Mouse (Mus musculus) kidney, adult 2 months (tissue): ENCODE data around the gene Zbtb34. TPM values are rescaled to one million over a fixed set of nuclear protein-coding genes. Genes with fewer than 3 reads are reported as not detected.

Experiments used
- DNase-seq: peaks from one replicate; pipeline ENCODE4 v3.0.0; 2021
- H3K27ac ChIP-seq: fragments of 200-500 bp; 2 replicates; pipeline ENCODE4 v1.5.1; 2012; ENCODE audit warnings: low read depth, low read length, control low read depth, inconsistent platforms; ENCODE audit not compliant: insufficient read depth
- H3K27me3 ChIP-seq: fragments of 200-500 bp; replicated peaks from 2 replicates; pipeline ENCODE4 v1.6.1; 2012; ENCODE audit warnings: mild to moderate bottlenecking, moderate library complexity, low read length, inconsistent platforms; ENCODE audit not compliant: control insufficient read depth, insufficient read depth
- H3K36me3 ChIP-seq: fragments of 200-500 bp; 2 replicates; pipeline ENCODE4 v1.6.1; 2012; ENCODE audit warnings: mild to moderate bottlenecking, moderate library complexity, low read length, inconsistent platforms; ENCODE audit not compliant: control insufficient read depth, insufficient read depth
- H3K4me1 ChIP-seq: fragments of 200-500 bp; 2 replicates; pipeline ENCODE4 v1.6.1; 2011; ENCODE audit warnings: low read length; ENCODE audit not compliant: control insufficient read depth, insufficient read depth
- H3K4me3 ChIP-seq: fragments of 200-500 bp; 2 replicates; pipeline ENCODE4 v1.5.1; 2011; ENCODE audit warnings: mild to moderate bottlenecking, low read depth, low read length, control low read depth; ENCODE audit not compliant: insufficient read depth
- CTCF ChIP-seq: fragments of 200-500 bp; conservative IDR thresholded peaks from 2 replicates; pipeline ENCODE4 v1.5.1; 2011; ENCODE audit warnings: low read depth, mild to moderate bottlenecking, control low read depth, low read length, moderate library complexity, mixed read lengths; ENCODE audit not compliant: insufficient read depth, insufficient read length
- POLR2A ChIP-seq: fragments of 200-500 bp; IDR thresholded peaks from one replicate; pipeline ENCODE4 v1.6.1; 2011; ENCODE audit warnings: low read depth, low read length, control low read depth
- WGBS: fragments of 180-500 bp; shearing (Covaris S2); methylation state at CpG from one replicate; pipeline ENCODE4 v1.1.7; 2018; 5-methylcytosine and 5-hydroxymethylcytosine counted together
- polyA plus RNA-seq: library from polyadenylated mRNA; depleted of rRNA; stranded (reverse); fragments of >200 nt; gene quantifications from 2 replicates; pipeline ENCODE4 v1.2.3, GENCODE M21; 2012

Zbtb34 gene
- polyA plus RNA-seq, 1 experiment = 5.1 TPM

- H3K27me3 ChIP-seq = no peaks in the 10 kb centered on the region
- H3K4me1 ChIP-seq = peaks cover 13% of the 10 kb centered on the region
- DNase-seq = peak; percentile 99
- under 1% methylated on average over 55 of the region's 74 CpGs for WGBS
- H3K36me3 ChIP-seq = no peaks in the 10 kb centered on the region
- TF ChIP-seq POLR2A (no peak), CTCF (no peak)
- peak within 1 kb of the TSS; percentile 98 for H3K27ac ChIP-seq
- H3K4me3 ChIP-seq = peak within 1 kb of the TSS; percentile 99
Observed at GRCm38 (mm10) chr2:33370777-33371647, 60.1 kb downstream of the Zbtb34 start, which contains the start of gene Ralgps1. Ralgps1 (minus strand) TSS chr2:33371486.

- H3K27ac ChIP-seq = peak overlapping the region; percentile 31; the same call in 1 of the 2 replicates
- TF ChIP-seq CTCF (no peak), POLR2A (no peak)
- H3K4me3 ChIP-seq = peak overlapping the region; percentile 99
- no peaks in the 10 kb centered on the region for H3K27me3 ChIP-seq
- no peak for DNase-seq
- peaks cover 16% of the 10 kb centered on the region for H3K4me1 ChIP-seq
- WGBS = 13% methylated on average over 15 of the region's 15 CpGs
- H3K36me3 ChIP-seq = no peaks in the 10 kb centered on the region
Observed at GRCm38 (mm10) chr2:33370276-33370776, 60.8 kb downstream of the Zbtb34 start.

- peaks cover 18% of the 10 kb centered on the region for H3K4me1 ChIP-seq
- H3K27me3 ChIP-seq = no peaks in the 10 kb centered on the region
- WGBS = 73% methylated on average over 3 of the region's 3 CpGs
- no peak overlapping the region for H3K27ac ChIP-seq
- H3K36me3 ChIP-seq = no peaks in the 10 kb centered on the region
- DNase-seq = peak; percentile 45
- no peak overlapping the region for H3K4me3 ChIP-seq
- TF ChIP-seq CTCF (no peak), POLR2A (no peak)
Observed at GRCm38 (mm10) chr2:33369453-33369852, 61.7 kb downstream of the Zbtb34 start.

- Histone ChIP-seq H3K27ac (no peak overlapping the region), H3K4me1 (peaks cover 22% of the 10 kb centered on the region), H3K27me3 (no peaks in the 10 kb centered on the region), H3K4me3 (no peak overlapping the region), H3K36me3 (no peaks in the 10 kb centered on the region)
- TF ChIP-seq POLR2A = no peak
- TF ChIP-seq CTCF = no peak
- 94% methylated on average over 1 of the region's 1 CpGs for WGBS
- no peak for DNase-seq
Observed at GRCm38 (mm10) chr2:33368486-33368885, 62.6 kb downstream of the Zbtb34 start.

GRCm38 (mm10) chr2:33365703-33366471 lies 65.2 kb downstream of the Zbtb34 start:
- peak; percentile 72 for DNase-seq
- WGBS = 51% methylated on average over 9 of the region's 9 CpGs
- Histone ChIP-seq H3K36me3 (no peaks in the 10 kb centered on the region), H3K4me3 (no peak overlapping the region), H3K27ac (no peak overlapping the region; the same call in 1 of the 2 replicates), H3K27me3 (no peaks in the 10 kb centered on the region), H3K4me1 (peaks cover 35% of the 10 kb centered on the region)
- TF ChIP-seq CTCF = no peak

- TF ChIP-seq POLR2A = no peak
- TF ChIP-seq CTCF = no peak
- Histone ChIP-seq H3K36me3 (no peaks in the 10 kb centered on the region), H3K27me3 (no peaks in the 10 kb centered on the region), H3K4me1 (peaks cover 40% of the 10 kb centered on the region), H3K4me3 (no peak overlapping the region), H3K27ac (no peak overlapping the region)
- no peak for DNase-seq
- WGBS = 96% methylated on average over 4 of the region's 4 CpGs
Observed at GRCm38 (mm10) chr2:33364656-33365055, 66.5 kb downstream of the Zbtb34 start.

- Histone ChIP-seq H3K27me3 (no peaks in the 10 kb centered on the region), H3K4me3 (no peak overlapping the region), H3K27ac (peak overlapping the region; percentile 11; the same call in 1 of the 2 replicates), H3K36me3 (no peaks in the 10 kb centered on the region), H3K4me1 (peaks cover 43% of the 10 kb centered on the region)
- DNase-seq = peak; percentile 82
- 69% methylated on average over 4 of the region's 4 CpGs for WGBS
- TF ChIP-seq CTCF = no peak
- TF ChIP-seq POLR2A = no peak
Observed at GRCm38 (mm10) chr2:33363890-33364289, 67.2 kb downstream of the Zbtb34 start.
